Mouse (Mus musculus): ENCODE data around the gene Rpl21.

GRCm38 (mm10) chr5:146809951-146810350, 22.7 kb upstream of the Rpl21 start:
- TF ChIP-seq CTCF (IDR thresholded peaks at IDR 0.05; ENCODE audit: borderline replicate concordance, extremely low read depth, insufficient read depth, insufficient read length) (no peak), POLR2A (IDR thresholded peaks at IDR 0.05; ENCODE audit: borderline replicate concordance, extremely low read depth, insufficient read depth, insufficient read length, poor library complexity, severe bottlenecking) (no peak)
